Mouse (Mus musculus) ES-E14 (cell line): ENCODE measurements around the gene Cd24a. TPM values are rescaled to one million over a fixed set of nuclear protein-coding genes. Genes with fewer than 3 reads are reported as not detected.

Source experiments
- DNase-seq: peaks from one replicate; pipeline ENCODE4 v3.0.0-alpha.2; 2013; ENCODE audit warnings: low read depth, low spot score
- H3K27ac ChIP-seq: 2 replicates; pipeline ENCODE4 v1.5.1; 2012; ENCODE audit warnings: low read depth, mild to moderate bottlenecking, low read length, moderate library complexity, mixed read lengths; ENCODE audit not compliant: poor library complexity, insufficient read depth, severe bottlenecking
- H3K36me3 ChIP-seq: 2 replicates; pipeline ENCODE4 v1.6.1; 2012; ENCODE audit warnings: mild to moderate bottlenecking, low read length, moderate library complexity, mixed read lengths; ENCODE audit not compliant: control insufficient read depth, poor library complexity, insufficient read depth, severe bottlenecking
- H3K4me1 ChIP-seq, 2 experiments: fragments of 150-350 bp in 1 of 2; sonication (generic) in 1 of 2; 2 replicates each; pipeline ENCODE4 v1.6.1; 2012; ENCODE audit warnings: low read length in 2 of 2, mild to moderate bottlenecking in 1 of 2, mixed read lengths in 1 of 2; ENCODE audit not compliant: control insufficient read depth in 2 of 2, insufficient read depth in 2 of 2, poor library complexity in 1 of 2
- H3K4me3 ChIP-seq, 2 experiments: fragments of 150-350 bp in 1 of 2; sonication (generic) in 1 of 2; 2 replicates each; pipeline ENCODE4 v1.5.1; 2012; ENCODE audit warnings: low read length in 2 of 2, low read depth in 1 of 2, mild to moderate bottlenecking in 1 of 2, mixed read lengths in 1 of 2; ENCODE audit not compliant: insufficient read depth in 1 of 2, poor library complexity in 1 of 2, severe bottlenecking in 1 of 2
- H3K9ac ChIP-seq: 2 replicates; pipeline ENCODE4 v1.6.1; 2012; ENCODE audit warnings: low read depth, mild to moderate bottlenecking, low read length, mixed read lengths; ENCODE audit not compliant: poor library complexity, insufficient read depth, severe bottlenecking
- H3K9me3 ChIP-seq: fragments of 150-350 bp; sonication (generic); 2 replicates; pipeline ENCODE4 v1.6.1; 2012; ENCODE audit warnings: low read depth, mild to moderate bottlenecking, low read length; ENCODE audit not compliant: control insufficient read depth, insufficient read depth
- CHD2 ChIP-seq: IDR thresholded peaks from 2 replicates; pipeline ENCODE4 v1.6.1; 2014; ENCODE audit warnings: mild to moderate bottlenecking, low read depth, low read length, inconsistent platforms
- HCFC1 ChIP-seq: IDR thresholded peaks from 2 replicates; pipeline ENCODE4 v1.6.1; 2012; ENCODE audit warnings: low read length, inconsistent platforms, borderline replicate concordance; ENCODE audit not compliant: insufficient read depth
- MAFK ChIP-seq: IDR thresholded peaks from 2 replicates; pipeline ENCODE4 v1.6.1; 2014; ENCODE audit warnings: mild to moderate bottlenecking, low read depth, low read length, inconsistent platforms; ENCODE audit not compliant: insufficient read depth
- ZC3H11A ChIP-seq: IDR thresholded peaks from 2 replicates; pipeline ENCODE4 v1.6.1; 2012; ENCODE audit warnings: low read depth, mild to moderate bottlenecking, inconsistent platforms, low read length, borderline replicate concordance
- ZNF384 ChIP-seq: IDR thresholded peaks from 2 replicates; pipeline ENCODE4 v1.6.1; 2012; ENCODE audit warnings: low read depth, low read length, inconsistent platforms
- in situ Hi-C, 2 experiments: fragments of 600-800 bp; cut with MboI; formaldehyde crosslinking; loops; one replicate each; pipeline ENCODE4 v1.15.1; 2025; ENCODE audit warnings: low sequenced_read_pairs in 2 of 2, inconsistent platforms in 1 of 2; ENCODE audit not compliant: unreplicated experiment in 2 of 2
- total RNA-seq: library from RNA; depleted of rRNA; stranded (reverse); fragments of 300-350 nt; gene quantifications from 2 replicates; pipeline ENCODE4 v1.2.3, GENCODE M21; 2012

Cd24a gene
- total RNA-seq, 1 experiment, result 84.4 TPM

DNA sequence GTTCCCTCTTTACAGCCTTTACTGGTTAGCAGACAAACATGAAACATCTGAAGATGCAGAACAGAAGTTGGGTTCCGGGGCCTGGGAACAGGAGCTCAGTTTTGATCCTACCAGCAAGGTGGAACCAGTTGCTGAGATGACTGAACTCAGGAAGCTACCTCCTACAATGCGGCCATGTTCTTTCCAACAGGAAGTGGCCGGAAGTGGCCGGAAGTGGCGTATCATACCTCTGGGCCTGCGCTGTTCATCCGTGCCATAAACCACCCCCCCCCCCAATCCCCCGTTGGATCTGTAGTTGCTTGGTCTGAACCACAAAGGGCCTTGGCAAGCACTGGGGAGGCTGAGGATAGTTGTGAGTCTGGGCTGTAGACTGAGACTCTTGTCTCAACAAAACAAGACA lies 45.4 kb downstream of the Cd24a start:
- no peaks in the 10 kb centered on the region for H3K4me1 ChIP-seq
- in situ Hi-C loops, result no loop called here
- H3K9me3 ChIP-seq, result no peaks in the 10 kb centered on the region
- H3K27ac ChIP-seq, result no peak overlapping the region
- no peak for TF ChIP-seq MAFK
- no peak for TF ChIP-seq HCFC1
- no peak for TF ChIP-seq ZNF384
- no peak overlapping the region for H3K9ac ChIP-seq
- H3K4me3 ChIP-seq, result no peak overlapping the region
- H3K36me3 ChIP-seq, result no peaks in the 10 kb centered on the region
- no peak for DNase-seq

DNA sequence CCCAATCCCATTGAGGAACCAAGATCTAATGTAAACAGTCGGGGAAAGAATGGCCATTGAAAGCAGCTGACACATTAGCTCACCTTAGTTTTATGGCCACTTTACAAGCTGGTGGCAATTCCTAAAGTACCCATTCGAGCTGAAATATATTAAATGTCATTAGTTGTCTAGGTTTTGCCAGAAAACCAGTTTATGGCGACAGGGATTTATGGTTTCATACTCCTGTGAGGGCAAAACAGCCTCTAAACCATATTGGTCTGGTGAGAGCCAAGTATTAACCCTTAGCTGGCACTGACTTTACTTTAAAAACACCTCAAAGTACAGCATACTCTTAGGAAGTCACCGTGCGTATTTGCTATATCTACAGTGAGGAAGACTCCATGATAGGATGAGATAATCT lies 46.3 kb downstream of the Cd24a start:
- no peaks in the 10 kb centered on the region for H3K36me3 ChIP-seq
- no peak overlapping the region for H3K27ac ChIP-seq
- DNase-seq, result no peak
- TF ChIP-seq HCFC1, result no peak
- TF ChIP-seq MAFK, result no peak
- TF ChIP-seq CHD2, result no peak
- TF ChIP-seq ZNF384, result no peak
- TF ChIP-seq ZC3H11A, result no peak
- H3K9me3 ChIP-seq, result no peaks in the 10 kb centered on the region
- in situ Hi-C loops, result no loop called here
- H3K4me3 ChIP-seq, result no peak overlapping the region
- no peak overlapping the region for H3K9ac ChIP-seq
- no peaks in the 10 kb centered on the region for H3K4me1 ChIP-seq

DNA sequence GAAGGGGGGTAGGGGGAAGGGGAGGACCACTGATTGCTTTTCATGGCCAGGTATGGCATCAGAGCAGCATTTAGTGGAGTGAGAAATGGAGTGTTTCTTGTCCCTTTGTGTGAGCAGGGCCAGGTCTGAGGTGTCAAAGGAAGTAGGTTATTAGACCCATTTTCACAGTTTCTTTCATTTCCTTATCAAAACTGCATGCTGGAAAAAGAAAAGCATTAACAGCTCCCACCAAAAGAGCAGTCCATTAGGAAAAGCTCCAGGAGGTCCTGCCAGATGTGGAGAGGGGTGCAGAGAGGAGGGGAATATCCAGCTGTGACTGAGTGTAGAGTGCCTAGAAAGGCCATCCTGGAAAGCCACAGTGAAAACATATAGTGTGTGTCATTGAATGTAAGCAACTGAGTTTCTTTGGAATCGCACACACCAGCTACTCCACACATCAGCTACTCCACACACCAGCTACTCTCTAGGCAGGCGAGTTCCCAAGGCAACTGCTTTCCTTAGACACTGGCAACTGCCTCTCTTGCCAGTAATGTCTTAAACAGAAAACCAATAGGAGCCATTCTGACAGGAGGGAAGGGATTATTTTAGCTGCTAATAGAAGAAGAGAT lies 46.8 kb downstream of the Cd24a start:
- H3K27ac ChIP-seq, result no peak overlapping the region

DNA sequence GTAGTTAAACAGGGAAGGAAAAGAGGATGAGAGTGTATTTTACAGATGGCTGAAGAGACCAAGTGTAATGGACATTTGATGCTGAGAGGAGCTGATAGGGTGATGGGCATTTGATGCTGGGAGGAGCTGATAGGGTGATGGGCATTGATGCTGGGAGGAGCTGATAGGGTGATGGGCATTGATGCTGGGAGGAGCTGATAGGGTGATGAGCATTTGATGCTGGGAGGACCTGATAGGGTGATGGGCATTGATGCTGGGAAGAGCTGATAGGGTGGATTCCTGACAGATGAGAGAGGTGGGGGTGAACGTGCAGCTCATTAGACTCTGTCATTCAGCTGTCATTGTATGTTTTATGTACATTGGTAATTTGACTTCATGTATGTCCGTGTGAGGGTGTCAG lies 47.5 kb downstream of the Cd24a start:
- H3K36me3 ChIP-seq, result no peaks in the 10 kb centered on the region
- in situ Hi-C loops, result no loop called here
- TF ChIP-seq ZC3H11A (no peak), ZNF384 (no peak), MAFK (no peak), CHD2 (no peak), HCFC1 (no peak)
- H3K9ac ChIP-seq, result no peak overlapping the region
- H3K27ac ChIP-seq, result no peak overlapping the region
- no peak for DNase-seq
- H3K4me3 ChIP-seq, result no peak overlapping the region
- no peaks in the 10 kb centered on the region for H3K4me1 ChIP-seq
- no peaks in the 10 kb centered on the region for H3K9me3 ChIP-seq

More for the DNA sequence above, 46.8 kb downstream of the Cd24a start:
- Histone ChIP-seq H3K36me3 (no peaks in the 10 kb centered on the region), H3K4me1 (no peaks in the 10 kb centered on the region), H3K4me3 (no peak overlapping the region), H3K9ac (no peak overlapping the region), H3K9me3 (no peaks in the 10 kb centered on the region)
- DNase-seq, result no peak
- in situ Hi-C loops, result no loop called here
- no peak for TF ChIP-seq CHD2
- TF ChIP-seq ZC3H11A, result no peak
- TF ChIP-seq HCFC1, result no peak
- TF ChIP-seq MAFK, result no peak
- no peak for TF ChIP-seq ZNF384

DNA sequence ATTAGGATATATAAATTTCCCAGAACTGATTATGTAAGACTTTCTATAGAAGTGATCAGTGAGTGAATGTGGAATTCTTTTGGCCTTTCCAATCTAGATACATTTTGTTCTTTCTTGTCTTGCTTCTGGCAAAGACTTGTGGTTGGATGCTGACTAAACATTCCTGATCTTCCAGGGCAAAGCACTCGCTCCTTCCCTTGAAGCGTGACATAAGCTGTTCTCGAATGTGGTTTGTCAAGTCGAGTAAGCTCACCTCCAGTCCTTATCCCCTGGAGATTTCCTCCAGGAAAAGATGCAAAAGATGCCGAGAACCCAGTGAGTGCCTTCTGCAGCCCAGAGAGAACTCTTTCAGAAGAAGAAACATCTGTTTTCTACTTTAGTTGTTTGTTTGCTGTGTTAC lies 51.1 kb downstream of the Cd24a start:
- no peak overlapping the region for H3K4me3 ChIP-seq
- no peaks in the 10 kb centered on the region for H3K4me1 ChIP-seq
- no peak for TF ChIP-seq MAFK
- no peak for DNase-seq
- H3K9me3 ChIP-seq, result no peaks in the 10 kb centered on the region
- H3K36me3 ChIP-seq, result no peaks in the 10 kb centered on the region
- H3K27ac ChIP-seq, result no peak overlapping the region
- in situ Hi-C loops, result no loop called here
- H3K9ac ChIP-seq, result no peak overlapping the region
